Mouse (Mus musculus) liver, embryonic 14 days (tissue): ENCODE results near the gene Gm18596. TPM values are rescaled to one million over a fixed set of nuclear protein-coding genes. Genes with fewer than 3 reads are reported as not detected.

Source experiments
- polyA plus RNA-seq: library from polyadenylated mRNA; depleted of rRNA; stranded (reverse); fragments of >200 nt; gene quantifications from 2 replicates; pipeline ENCODE4 v1.2.3, GENCODE M21; 2012; rRNA removed

Gene Gm18596
- not detected in 2 replicates for polyA plus RNA-seq

GRCm38 (mm10) chr10:77741924-77742688 is at the start of gene Gm18596:
Gene Gm18596 (minus strand): TSS chr10:77742638.

GRCm38 (mm10) chr10:77787876-77788275 is 45.4 kb upstream of the Gm18596 start, which contains the start of gene Gm7137:
Gene Gm7137 (minus strand): TSS chr10:77788200.

GRCm38 (mm10) chr10:77782442-77782841 is 40.0 kb upstream of the Gm18596 start, which contains the start of gene Gm3250:
Gene Gm3250 (minus strand): TSS chr10:77782542.

GRCm38 (mm10) chr10:77776844-77777243 is 34.4 kb upstream of the Gm18596 start, which contains the start of gene Gm7138:
Gene Gm7138 (minus strand): TSS chr10:77776944.

GRCm38 (mm10) chr10:77771225-77771624 is 28.8 kb upstream of the Gm18596 start, which contains the start of gene Gm3238:
Gene Gm3238 (minus strand): TSS chr10:77771325.

GRCm38 (mm10) chr10:77759582-77759981 is 17.1 kb upstream of the Gm18596 start, which contains the start of gene Gm3233:
Gene Gm3233 (minus strand): TSS chr10:77759682.

GRCm38 (mm10) chr10:77751254-77751653 is 8.8 kb upstream of the Gm18596 start, which contains the start of gene Gm9736:
Gene Gm9736 (minus strand): TSS chr10:77751354.

GRCm38 (mm10) chr10:77726186-77726585 is 16.3 kb downstream of the Gm18596 start, which contains the start of gene Gm10100:
Gene Gm10100 (plus strand): TSS chr10:77726486.

GRCm38 (mm10) chr10:77720299-77720698 is 22.1 kb downstream of the Gm18596 start, which contains the start of gene Krtap12-1:
Gene Krtap12-1 (plus strand): TSS chr10:77720599.

GRCm38 (mm10) chr10:77715507-77715906 is 26.9 kb downstream of the Gm18596 start, which contains the start of gene Gm10142:
Gene Gm10142 (plus strand): TSS chr10:77715807.

GRCm38 (mm10) chr10:77711157-77711556 is 31.3 kb downstream of the Gm18596 start, which contains the start of gene Gm10024:
Gene Gm10024 (plus strand): TSS chr10:77711457.

GRCm38 (mm10) chr10:77706326-77706725 is 36.1 kb downstream of the Gm18596 start, which contains the start of gene Gm10272:
Gene Gm10272 (plus strand): TSS chr10:77706626.

GRCm38 (mm10) chr10:77697133-77697532 is 45.3 kb downstream of the Gm18596 start, which contains the start of gene Gm9508:
Gene Gm9508 (minus strand): TSS chr10:77697233.

Other genes starting within 250 kb of the Gm18596 start
- gene Fam207a, start 226.9 kb downstream of the Gm18596 start, polyA plus RNA-seq = 12.7 and 15.4 TPM in 2 replicates
- 7.4 and 9.6 TPM in 2 replicates for gene Itgb2, start 212.4 kb downstream of the Gm18596 start, polyA plus RNA-seq
- gene Pttg1ip, start 160.9 kb downstream of the Gm18596 start, polyA plus RNA-seq = 38.1 and 43.6 TPM in 2 replicates
- gene Sumo3, start 136.5 kb downstream of the Gm18596 start, polyA plus RNA-seq = 99.8 and 106 TPM in 2 replicates
- gene Gm49325, start 136.4 kb downstream of the Gm18596 start, polyA plus RNA-seq = 0.09 and 0.12 TPM in 2 replicates
- gene Ube2g2, start 120.4 kb downstream of the Gm18596 start, polyA plus RNA-seq = 19.0 and 20.8 TPM in 2 replicates
- gene Tspear, start 56.1 kb downstream of the Gm18596 start, polyA plus RNA-seq = 0.03 and 0.10 TPM in 2 replicates
- gene Gm19402, start 51.9 kb downstream of the Gm18596 start, polyA plus RNA-seq = not detected in 2 replicates
- not detected in 2 replicates for gene Gm9508, start 45.4 kb downstream of the Gm18596 start, polyA plus RNA-seq
- gene Gm10272, start 36.0 kb downstream of the Gm18596 start, polyA plus RNA-seq = not detected in 2 replicates
- gene Gm10024, start 31.2 kb downstream of the Gm18596 start, polyA plus RNA-seq = not detected in 2 replicates
- not detected in 2 replicates for gene Gm10142, start 26.8 kb downstream of the Gm18596 start, polyA plus RNA-seq
- not detected in 2 replicates for gene Krtap12-1, start 22.0 kb downstream of the Gm18596 start, polyA plus RNA-seq
- not detected in 2 replicates for gene Gm10100, start 16.2 kb downstream of the Gm18596 start, polyA plus RNA-seq
- gene Gm9736, start 8.7 kb upstream of the Gm18596 start, polyA plus RNA-seq = not detected in 2 replicates
- not detected in 2 replicates for gene Gm3233, start 17.0 kb upstream of the Gm18596 start, polyA plus RNA-seq
- not detected in 2 replicates for gene Gm3238, start 28.7 kb upstream of the Gm18596 start, polyA plus RNA-seq
- gene Gm7138, start 34.3 kb upstream of the Gm18596 start, polyA plus RNA-seq = not detected in 2 replicates
- not detected in 2 replicates for gene Gm3250, start 39.9 kb upstream of the Gm18596 start, polyA plus RNA-seq
- not detected in 2 replicates for gene Gm7137, start 45.6 kb upstream of the Gm18596 start, polyA plus RNA-seq
- gene Gm9639, start 52.4 kb upstream of the Gm18596 start, polyA plus RNA-seq = not detected in 2 replicates
- gene Gm19668, start 56.5 kb upstream of the Gm18596 start, polyA plus RNA-seq = not detected in 2 replicates
- gene Gm9507, start 69.2 kb upstream of the Gm18596 start, polyA plus RNA-seq = not detected in 2 replicates
- gene Gm2696, start 72.0 kb upstream of the Gm18596 start, polyA plus RNA-seq = not detected in 2 replicates
- gene Krtap10-4, start 84.5 kb upstream of the Gm18596 start, polyA plus RNA-seq = not detected in 2 replicates
- gene Krtap10-10, start 93.3 kb upstream of the Gm18596 start, polyA plus RNA-seq = not detected in 2 replicates
- not detected in 2 replicates for gene Gm36176, start 104.2 kb upstream of the Gm18596 start, polyA plus RNA-seq
- gene Gm10318, start 110.2 kb upstream of the Gm18596 start, polyA plus RNA-seq = not detected in 2 replicates
- gene Gm3285, start 119.3 kb upstream of the Gm18596 start, polyA plus RNA-seq = not detected in 2 replicates
- gene Lrrc3, start 159.9 kb upstream of the Gm18596 start, polyA plus RNA-seq = 5.5 and 6.6 TPM in 2 replicates
- gene Trpm2, start 227.9 kb upstream of the Gm18596 start, polyA plus RNA-seq = 0.93 and 1.5 TPM in 2 replicates
- gene 1810043G02Rik, start 235.9 kb upstream of the Gm18596 start, polyA plus RNA-seq = 4.4 and 4.9 TPM in 2 replicates